Mouse (Mus musculus) kidney, postnatal 4 days (tissue): ENCODE data around the gene Arhgef1.
"Not testable (repeated sequence)": the region's sequence is repeated elsewhere in the genome, so short reads cannot be mapped to it uniquely, and the experiment has no call there.

Experiments used
- DNase-seq, 2 experiments: peaks; one replicate each; pipeline ENCODE4 v3.0.0; 2021; ENCODE audit warnings: mixed read lengths in 2 of 2

The Arhgef1 gene

DNA sequence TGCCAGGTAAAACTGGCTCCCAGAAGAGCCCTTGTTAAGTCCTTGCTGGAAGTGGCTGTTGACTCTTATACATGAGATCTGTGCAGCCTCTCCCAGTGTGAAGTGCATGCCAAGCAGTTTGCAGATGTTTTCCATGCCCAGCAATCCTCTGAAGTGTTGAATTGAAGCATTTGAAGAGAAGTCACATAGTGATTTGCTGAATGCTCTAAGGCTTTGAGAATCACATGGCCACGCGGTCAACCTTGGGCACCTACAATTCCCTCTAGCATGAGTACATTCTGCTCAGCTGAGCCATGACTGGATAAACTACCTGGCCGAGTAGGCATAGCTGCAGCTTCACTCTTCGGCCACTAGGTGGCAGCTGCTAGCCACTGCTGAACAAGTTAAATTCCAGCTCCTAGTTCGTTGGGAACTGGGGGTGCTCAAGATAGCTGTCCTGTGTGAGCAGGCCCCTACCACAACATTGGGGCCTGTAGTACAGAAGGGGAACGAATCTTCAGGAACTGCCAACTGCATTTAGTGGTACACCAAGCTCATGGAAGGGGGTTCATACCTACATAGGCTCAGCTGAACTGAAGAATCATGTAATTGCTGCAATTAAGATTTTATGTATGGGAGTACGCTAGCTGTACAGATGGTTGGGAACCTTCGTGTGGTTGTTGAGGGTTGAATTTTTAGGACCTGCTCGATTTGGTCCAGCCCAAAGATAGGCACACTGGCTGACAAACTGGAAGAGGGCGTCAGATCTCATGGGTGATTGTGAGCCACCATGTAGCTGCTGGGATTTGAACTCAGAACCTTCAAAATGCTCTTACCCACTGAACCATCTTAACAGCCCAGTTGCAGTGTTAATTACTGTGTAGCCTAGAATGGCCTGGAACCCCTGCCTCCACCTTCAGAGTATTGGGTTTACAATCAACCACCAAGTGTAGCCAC is 12.2 kb upstream of the Arhgef1 start:
- peak; percentile 78 to 83 for DNase-seq

DNA sequence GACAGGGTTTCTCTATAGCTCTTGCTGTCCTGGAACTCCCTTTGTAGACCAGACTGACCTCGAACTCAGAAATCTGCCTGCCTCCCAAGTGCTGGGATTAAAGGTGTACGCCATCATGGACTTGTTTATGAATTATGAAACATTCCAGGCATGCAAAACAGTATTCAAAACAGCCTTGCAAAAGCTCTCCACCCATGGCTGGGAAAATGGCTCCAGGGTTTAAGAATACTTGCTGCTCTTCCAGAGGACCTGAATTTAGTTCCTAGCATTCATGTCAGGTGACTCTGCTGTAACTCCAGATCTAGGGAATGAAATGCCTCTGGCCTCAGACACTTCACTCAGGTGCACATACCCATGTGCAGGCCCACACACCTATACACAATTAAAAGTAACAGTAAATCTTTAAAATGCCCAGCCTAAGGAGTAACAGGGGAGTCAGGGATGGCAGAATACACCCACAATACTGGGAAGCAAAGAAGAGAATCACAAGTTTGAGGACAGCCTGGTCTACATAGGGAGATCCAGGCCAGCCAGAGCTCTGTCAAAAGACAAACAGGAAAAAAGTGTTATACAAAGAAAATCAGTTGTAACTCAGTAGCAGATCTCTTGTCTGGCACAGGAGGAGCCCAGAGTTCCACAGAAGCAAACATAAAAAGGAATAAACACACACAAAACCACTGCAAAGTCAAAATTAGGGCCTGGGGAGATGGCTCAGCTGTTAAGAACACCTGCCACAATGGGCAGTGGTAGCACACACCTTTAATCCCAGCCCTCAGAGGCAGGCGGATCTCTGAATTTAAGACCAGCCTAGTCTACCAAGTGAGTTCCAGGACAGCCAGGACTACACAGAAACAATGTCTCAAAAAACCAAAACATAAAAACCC is 11.2 kb upstream of the Arhgef1 start:
- DNase-seq, result no peak

DNA sequence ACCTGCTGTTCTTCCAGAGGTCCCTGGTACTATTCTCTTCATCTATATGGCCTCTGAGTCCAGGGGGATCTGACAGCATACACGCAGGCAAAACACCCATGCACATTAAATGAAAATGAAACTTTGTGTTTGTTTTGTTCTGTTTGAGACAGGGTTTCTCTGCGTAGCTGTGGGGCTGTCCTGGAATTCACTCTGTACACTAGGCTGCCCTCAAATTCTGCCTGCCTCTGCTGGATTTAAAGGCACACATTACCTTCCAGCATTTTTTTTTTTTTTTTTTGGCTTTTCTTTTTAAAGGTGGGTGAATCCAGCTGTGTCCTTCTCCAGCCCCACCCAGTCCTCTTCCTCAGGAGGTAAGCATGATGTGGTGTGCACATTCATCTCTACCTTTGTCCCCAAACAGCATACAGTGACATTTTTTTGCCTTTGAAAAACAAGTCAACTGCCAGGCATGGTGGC is 10.6 kb upstream of the Arhgef1 start:
- DNase-seq, result no peak

DNA sequence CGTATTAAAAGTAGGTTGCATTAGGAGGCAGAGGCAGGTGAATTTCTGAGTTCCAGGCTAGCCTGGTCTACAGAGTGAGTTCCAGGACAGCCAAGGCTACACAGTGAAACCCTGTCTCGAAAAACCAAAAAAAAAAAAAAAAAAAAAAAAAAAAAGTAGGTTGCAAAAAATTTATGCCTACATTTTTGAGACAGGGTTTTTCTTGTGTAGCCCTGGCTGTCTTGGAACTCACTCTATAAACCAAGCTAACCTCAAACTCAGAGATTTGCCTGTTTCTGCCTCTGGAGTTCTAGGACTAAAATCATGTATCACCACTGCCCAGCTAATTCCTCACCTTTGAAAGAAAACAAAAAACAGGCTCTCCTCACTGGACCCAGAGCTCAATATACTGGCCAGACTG is 7.0 kb upstream of the Arhgef1 start:
- DNase-seq, result not testable (repeated sequence)

DNA sequence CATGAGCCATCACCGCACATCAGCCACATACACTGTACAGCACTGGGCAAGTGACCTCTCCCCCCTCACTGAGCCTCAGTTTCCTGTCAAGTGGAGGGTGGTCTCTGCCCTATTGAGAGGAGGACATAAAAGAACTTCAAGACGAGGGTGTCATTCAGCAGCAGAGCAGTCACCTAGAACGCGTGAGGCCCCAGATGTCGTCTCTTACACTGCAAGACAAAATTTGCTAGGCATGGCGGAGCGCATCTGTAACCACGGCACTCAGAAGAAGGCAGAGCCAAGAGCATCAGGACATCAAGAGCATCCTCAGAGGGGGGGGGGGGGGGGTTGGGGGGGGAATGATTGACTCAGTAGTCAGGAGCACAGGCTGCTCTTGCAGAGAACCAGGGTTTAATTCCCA is 6.4 kb upstream of the Arhgef1 start:
- DNase-seq, result no peak

DNA sequence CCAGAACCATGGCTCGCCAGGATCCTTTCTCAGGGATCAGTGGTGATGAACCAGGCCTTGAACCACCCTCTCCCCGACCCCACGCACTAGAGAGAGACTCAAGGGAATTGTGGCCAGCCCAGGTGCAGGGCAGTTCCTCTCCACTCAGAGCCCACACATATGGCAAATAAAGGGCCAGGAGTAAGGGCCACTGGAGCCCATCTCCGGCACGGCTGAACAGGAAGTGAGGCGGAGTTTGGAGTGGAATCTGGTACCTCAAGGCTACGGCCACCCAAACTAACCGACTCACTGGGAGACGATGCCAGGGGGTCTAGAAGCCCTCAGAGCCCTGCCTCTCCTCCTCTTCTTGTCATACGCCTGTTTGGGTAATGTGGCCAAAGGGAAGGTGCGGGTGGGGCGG is 5.5 kb upstream of the Arhgef1 start, which contains the start of gene Cd79a:
Gene Cd79a, plus strand, starts transcription at position 158 of the 400 bp plus-strand sequence.
- DNase-seq, result no peak

DNA sequence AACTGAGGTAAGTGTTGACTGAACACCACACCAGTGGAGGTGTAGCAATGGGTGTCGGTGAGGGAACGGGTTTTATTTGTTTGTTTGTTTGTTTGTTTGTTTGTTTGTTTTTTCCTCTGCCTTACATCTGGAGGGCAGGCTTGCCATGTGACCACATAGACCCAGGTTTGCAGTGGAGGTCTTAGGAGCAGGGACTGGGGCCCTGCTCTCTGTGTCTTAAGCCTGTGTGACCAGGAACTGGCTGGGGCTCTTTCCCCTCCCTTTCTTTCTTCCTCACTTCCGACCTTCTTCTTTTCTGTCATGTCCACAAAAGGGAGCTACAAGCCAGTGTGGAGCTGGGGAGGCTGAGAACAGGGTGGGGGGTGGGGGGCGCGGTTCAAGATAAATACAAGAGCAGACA is 4.8 kb upstream of the Arhgef1 start:
- DNase-seq, result no peak

DNA sequence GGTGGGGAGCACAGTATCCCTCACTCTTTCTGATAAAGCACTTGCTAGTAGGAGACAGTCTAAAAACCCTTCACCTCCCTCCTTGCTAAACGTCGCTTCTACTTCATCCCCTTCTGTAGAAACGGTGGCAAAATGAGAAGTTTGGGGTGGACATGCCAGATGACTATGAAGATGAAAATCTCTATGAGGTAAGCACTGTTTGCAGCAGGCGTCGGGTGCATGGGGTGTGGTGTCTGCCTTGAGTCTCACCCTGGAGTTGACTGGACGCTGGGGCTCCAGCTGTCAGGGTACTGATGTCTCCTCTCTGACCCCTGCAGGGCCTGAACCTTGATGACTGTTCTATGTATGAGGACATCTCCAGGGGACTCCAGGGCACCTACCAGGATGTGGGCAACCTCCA is 1.6 kb upstream of the Arhgef1 start:
- no peak for DNase-seq

DNA sequence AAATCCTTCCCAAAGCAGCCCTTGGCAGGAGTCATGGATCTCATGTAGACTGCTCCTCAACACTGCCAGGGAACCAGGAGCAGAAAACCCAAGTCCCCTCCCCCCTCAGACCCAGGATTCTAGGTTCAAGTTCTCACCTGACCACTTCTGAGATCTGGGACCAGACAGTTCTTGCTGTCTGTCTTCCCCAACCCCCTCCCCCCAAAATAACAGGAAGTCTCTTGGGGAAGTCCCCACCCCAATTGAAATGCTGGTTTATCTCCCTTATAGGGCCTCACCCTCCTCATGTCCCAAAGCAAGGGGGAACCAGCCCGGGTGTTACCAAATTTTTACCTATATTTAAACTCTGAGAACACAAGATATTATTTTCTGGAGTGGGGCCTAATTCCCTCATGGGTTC is 870 bp upstream of the Arhgef1 start:
- no peak for DNase-seq

DNA sequence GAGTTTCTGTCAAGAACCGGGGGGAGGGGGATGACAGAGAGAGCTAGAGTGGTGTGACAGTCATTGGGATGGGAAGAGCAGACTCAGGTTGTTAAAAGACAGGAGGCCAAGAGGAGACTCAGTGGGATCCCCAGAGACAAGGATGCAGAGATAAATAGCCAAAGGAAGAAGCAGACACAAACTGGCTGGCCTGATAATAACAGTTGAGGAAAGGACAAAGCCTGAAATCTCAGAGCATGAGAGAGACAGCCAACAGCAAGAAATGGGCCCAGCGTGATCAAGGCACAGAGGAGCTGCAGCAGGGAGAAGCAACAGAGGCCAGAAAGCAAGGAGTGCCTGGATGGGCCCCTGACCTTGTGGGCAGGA is 465 bp upstream of the Arhgef1 start:
- DNase-seq, result no peak

DNA sequence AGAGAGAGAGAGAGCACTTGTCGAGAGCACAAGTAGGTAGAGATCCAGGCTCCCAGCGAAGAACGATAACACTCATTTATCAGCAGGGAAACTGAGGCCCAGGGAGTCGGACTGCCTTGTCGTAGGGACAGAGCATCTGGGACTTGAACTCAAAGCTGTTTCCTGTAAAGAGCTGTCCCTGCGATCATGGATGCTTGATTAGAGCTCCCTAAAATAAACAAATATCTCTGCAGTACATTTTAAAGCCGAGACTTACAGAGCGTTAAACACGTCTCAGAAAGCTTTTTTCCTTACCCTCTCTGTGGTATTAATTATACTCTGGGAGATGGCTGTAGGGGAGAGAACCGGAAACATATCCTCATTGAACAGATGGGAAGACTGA is 723 bp downstream of the Arhgef1 start:
- DNase-seq, result no peak

DNA sequence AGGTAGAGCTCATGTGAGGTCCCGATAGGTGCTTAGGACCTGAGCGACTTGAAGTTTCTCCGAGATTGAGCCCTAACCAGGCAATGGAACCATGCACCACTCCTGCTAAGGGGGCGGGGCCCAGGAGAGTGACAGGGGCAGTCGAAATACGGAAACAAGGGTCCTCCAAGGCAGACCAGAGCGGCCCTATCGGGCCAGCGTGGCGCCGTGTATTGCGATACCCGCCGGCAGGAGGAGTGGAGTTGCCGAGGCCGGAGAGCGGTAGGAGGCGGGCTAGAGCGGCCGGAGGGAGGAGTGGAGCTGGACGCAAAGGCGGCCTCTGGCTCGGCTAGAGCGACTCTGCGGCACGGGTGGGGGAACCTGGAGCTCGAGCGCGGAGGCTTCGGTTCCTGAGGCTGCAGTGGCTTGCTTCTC is 1.4 kb downstream of the Arhgef1 start:
- DNase-seq, result peak; percentile 98 to 99

DNA sequence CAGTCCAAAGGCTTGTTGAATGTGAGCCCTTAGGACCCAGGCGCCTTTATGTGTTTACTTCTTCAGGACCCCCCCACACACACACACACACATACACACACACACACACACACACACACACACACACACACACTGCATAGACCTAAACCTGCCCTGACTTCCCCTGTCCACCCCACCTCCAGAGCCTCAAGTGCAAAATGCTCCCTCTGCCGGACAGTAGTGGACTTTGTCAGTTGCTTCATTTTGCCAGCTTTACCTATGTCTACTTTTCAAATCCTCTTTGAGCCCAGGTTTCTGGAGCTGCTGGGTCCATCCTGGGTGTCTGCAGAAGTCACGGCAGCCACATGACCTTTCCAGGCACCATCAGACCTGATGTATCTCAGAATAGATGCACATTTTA is 2.2 kb downstream of the Arhgef1 start:
- DNase-seq, result peak; percentile 73 to 83

DNA sequence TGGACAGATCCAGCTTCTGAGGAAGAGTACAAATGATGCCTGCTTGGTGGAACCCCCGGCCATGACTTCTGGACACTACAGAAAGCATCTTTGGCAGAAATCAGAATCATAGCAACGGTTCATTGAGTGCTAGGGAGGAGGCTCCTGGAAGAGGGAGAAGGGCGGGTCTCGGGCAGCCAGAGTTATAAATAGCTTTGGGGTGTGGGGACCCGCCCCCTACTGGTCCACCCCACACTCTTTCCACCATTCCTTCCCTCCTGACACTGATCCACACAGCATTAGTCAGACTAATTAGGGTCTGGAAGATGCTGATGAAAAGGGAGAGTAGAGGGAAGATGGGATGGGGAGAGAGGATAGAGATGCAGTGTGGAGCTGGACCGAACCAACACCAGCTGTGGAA is 3.8 kb downstream of the Arhgef1 start:
- DNase-seq, result no peak

DNA sequence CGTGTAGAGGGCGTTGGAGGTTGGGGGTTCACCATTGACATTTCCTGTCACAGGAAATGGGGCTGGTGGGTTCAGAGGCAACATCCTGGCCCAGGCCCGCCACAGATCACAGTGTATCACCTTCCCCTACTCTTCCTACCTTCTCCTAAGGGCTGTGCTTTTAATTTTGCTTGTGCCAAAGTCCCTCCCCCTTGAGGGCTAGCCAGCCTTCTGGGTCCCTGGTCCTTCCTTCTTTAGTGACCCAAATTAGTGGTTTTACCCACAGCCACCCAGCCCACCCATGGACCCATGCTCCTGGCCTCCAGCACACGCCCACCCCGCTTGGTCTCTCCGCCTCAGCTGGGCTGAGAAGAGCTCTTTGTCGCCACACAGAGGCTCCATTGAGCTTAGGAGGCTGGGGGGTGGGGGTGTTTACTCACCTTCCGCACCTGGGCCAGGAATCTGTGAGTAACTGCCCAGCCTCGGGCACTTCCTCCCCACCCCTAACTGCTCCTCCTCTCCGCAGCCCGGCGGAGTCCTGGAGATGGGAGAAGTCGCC is 4.6 kb downstream of the Arhgef1 start:
- DNase-seq, result peak; percentile 39 to 40

DNA sequence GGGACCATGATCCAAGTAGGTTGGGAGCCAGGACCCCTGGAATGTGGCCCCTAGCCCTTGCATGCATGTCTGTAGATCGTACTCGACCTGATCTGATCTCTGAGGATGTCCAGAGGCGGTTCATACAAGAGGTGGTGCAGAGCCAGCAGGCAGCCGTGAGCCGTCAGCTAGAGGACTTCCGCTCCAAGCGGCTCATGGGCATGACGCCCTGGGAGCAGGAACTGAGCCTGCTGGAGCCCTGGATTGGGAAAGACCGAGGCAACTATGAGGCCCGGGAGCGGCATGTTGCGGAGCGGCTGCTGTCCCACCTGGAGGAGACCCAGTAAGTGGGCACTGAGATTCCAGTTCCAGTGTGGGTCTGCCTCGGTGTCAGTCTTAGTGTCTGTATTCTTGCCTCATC is 9.8 kb downstream of the Arhgef1 start:
- no peak for DNase-seq

DNA sequence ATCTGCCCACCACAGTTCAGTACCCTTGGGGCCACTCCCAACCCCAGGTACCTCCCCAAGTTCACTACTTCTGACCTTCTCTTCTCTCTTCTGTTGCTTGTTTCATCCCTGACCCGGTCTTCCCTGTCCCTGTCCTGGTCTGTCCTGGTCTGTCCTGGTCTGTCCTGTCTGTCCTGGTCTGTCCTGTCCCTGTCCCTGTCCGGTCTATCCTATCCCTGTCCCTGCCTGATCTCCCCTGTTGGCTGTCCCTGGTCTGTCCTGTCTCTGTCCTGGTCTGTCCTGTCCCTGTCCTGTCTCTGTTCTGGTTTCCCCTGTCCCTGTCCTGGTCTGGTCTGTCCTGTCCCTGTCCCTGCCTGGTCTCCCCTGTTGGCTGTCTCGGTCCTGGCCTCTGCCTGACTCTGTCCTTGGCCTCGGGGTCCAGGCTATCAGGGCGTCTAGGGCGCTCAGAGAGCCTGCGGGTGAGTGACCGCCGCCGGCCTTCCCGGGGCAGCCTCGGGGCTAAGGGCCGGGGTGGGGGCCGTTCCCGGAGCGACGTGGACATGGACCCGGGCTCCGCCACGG is 16.1 kb downstream of the Arhgef1 start:
- DNase-seq, result no peak

DNA sequence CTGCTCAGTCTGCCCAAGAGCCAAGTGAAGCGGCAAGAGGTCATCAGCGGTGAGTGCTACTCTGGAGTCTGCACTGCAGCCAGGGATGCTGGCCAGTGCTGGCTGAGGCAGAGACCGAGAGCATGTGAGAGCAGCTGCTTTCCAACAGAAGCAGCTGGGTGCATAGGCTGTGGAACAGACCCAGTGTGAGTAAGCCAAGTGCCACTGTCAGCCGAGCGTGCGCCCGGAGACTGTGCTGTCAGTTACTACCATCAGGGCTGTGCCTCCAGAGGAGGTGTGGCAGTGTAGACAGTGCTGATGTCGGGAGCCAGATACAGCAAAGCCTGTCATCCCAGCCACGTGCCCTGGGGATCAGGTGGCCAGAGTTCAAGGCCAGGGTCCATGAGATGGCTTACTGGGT is 17.0 kb downstream of the Arhgef1 start:
- no peak for DNase-seq

DNA sequence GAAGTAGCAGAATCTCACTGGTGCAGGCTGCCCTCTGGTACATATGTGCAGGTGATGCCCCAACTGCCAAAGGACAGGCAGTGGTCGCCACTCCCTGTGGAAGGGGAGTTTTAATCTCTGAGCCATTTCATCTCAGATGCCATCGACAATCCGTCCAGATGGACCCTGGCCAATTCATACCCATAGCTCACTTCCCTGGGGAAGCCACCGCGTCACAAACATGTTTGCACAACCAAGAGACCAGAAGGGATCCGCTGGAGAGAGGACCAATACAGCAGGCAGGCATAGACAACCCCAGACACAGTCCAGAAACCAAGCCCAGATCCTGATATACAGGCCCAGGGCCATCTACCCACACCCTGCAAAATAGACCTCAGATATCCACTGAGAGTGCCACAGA is 27.8 kb downstream of the Arhgef1 start:
- DNase-seq, result no peak

DNA sequence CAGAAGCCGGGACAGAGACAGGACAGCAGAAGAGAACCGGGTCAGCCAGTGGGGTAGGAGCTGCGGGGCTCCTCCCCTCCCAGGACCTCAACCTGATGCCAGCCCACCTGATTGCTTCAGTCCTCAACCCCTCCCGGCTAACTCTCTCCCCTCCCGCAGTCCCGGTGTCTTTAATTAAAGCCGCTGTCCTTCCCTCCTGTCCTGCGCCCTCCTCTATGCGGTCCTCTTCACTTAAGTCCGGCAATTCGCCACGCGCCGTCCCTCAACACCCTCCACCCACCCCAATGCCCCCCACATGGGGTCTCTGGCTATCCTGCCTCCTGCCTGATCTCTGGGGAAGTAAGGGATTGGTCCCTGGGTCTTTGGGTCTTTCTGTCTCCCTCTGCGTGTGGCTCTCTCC is 28.9 kb downstream of the Arhgef1 start:
- no peak for DNase-seq

DNA sequence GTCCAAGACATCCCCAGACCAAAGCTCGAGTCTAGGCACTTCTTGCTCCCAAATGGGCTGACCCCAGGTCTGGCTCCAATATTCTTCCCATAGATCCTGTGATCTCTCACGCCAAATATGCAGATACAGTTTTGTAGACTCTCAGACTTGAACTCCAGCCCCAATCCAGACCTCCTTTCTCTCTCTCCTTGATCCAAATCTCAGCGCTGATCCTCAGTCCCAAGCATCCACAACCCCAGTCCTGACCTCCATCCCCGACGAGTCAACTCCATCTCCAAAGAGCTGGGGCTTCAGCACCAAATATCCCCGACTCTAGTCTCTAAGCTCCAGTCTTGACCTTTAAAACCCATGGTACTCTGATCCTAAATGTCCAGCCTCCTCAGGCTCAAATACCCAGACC is 40.9 kb downstream of the Arhgef1 start:
- no peak for DNase-seq

DNA sequence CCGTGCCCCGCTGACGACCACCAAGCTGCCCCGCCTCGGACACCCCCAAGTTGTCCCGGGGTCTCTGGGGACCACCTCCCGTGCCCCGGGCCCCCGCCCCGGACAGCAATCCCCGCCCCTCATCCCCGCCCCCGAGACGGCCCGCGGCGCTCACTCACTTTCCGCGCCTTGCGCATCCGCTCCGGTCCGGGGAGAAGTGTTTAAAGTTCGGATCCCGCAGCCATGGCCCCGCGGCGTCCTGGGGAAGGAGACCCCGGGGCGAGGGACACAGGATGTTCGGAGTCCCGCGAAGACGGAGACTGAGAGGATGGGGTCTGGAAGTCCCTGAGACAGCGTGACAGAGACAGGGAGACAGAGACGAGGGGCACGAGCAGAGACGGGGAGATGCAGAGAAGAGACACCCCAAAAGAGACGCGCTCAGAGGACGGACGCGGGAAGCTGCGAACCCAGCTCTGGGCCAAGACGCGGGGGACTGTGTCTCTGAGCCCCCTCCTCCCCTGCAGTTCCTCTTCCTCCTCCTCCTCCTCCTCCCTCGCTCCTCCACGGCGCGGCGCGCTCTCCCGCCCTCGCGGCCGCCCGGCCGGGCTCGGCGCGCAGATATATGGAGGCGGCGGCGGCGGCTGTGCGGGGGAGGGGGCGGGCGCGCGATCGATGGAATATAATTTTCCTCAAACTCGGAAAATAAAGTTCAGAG is 41.7 kb downstream of the Arhgef1 start, which contains the start of gene Gm4881:
Gene Gm4881, minus strand, starts transcription at position 238 of the 694 bp plus-strand sequence.
- DNase-seq, result no peak
